Mouse (Mus musculus): ENCODE measurements around the gene Pcdh7. TPM values are rescaled to one million over a fixed set of nuclear protein-coding genes. Genes with fewer than 3 reads are reported as not detected.

Pcdh7 gene
- polyA plus RNA-seq, 1 experiment from 2014 or later = 14.0 TPM

- H3K36me3 ChIP-seq (ENCODE audit: control insufficient read depth, insufficient read depth, low read length) = no peaks in the 10 kb centered on the region
- H3K4me3 ChIP-seq (ENCODE audit: low read depth, low read length) = no peak overlapping the region
- no peaks in the 10 kb centered on the region for H3K9me3 ChIP-seq (ENCODE audit: control insufficient read depth, low read length)
- H3K4me1 ChIP-seq (ENCODE audit: control insufficient read depth, insufficient read depth, low read length) = no peaks in the 10 kb centered on the region
- no peaks in the 10 kb centered on the region for H3K27me3 ChIP-seq (replicated peaks; ENCODE audit: control insufficient read depth, insufficient read depth, low read length)
- WGBS = 83% methylated on average over 3 of the region's 3 CpGs
- no peak overlapping the region for H3K27ac ChIP-seq (replicated peaks; ENCODE audit: low read depth, low read length)
- DNase-seq (ENCODE audit: low spot score) (peak; percentile 39), ATAC-seq (ENCODE audit: low read depth) (no peak)
- no peak overlapping the region for H3K9ac ChIP-seq (ENCODE audit: low read depth, low read length)
- H3K4me2 ChIP-seq (ENCODE audit: low read depth, low read length) = no peak overlapping the region
Measured at GRCm38 (mm10) chr5:57803108-57803507, 85.3 kb downstream of the Pcdh7 start.

- Histone ChIP-seq H3K4me2 (ENCODE audit: low read depth, low read length) (no peak overlapping the region), H3K27me3 (replicated peaks; ENCODE audit: control insufficient read depth, insufficient read depth, low read length) (no peaks in the 10 kb centered on the region), H3K36me3 (ENCODE audit: control insufficient read depth, insufficient read depth, low read length) (no peaks in the 10 kb centered on the region), H3K9me3 (ENCODE audit: control insufficient read depth, low read length) (no peaks in the 10 kb centered on the region), H3K4me3 (ENCODE audit: low read depth, low read length) (no peak overlapping the region), H3K4me1 (ENCODE audit: control insufficient read depth, insufficient read depth, low read length) (no peaks in the 10 kb centered on the region), H3K9ac (ENCODE audit: low read depth, low read length) (no peak overlapping the region), H3K27ac (replicated peaks; ENCODE audit: low read depth, low read length) (no peak overlapping the region)
- DNase-seq (ENCODE audit: low spot score) (no peak), ATAC-seq (ENCODE audit: low read depth) (no peak)
- WGBS = 77% methylated on average over 5 of the region's 5 CpGs
Measured at GRCm38 (mm10) chr5:57803890-57804289, 86.1 kb downstream of the Pcdh7 start.

- no peak overlapping the region for H3K4me3 ChIP-seq (ENCODE audit: low read depth, low read length)
- WGBS = 65% methylated on average over 2 of the region's 2 CpGs
- no peak for ATAC-seq (ENCODE audit: low read depth)
Measured at GRCm38 (mm10) chr5:57807350-57807749, 89.6 kb downstream of the Pcdh7 start.

GRCm38 (mm10) chr5:57810641-57811040 is 92.9 kb downstream of the Pcdh7 start:
- Histone ChIP-seq H3K27ac (replicated peaks; ENCODE audit: low read depth, low read length) (no peak overlapping the region), H3K4me2 (ENCODE audit: low read depth, low read length) (no peak overlapping the region), H3K4me1 (ENCODE audit: control insufficient read depth, insufficient read depth, low read length) (peaks cover 8% of the 10 kb centered on the region), H3K27me3 (replicated peaks; ENCODE audit: control insufficient read depth, insufficient read depth, low read length) (no peaks in the 10 kb centered on the region), H3K9ac (ENCODE audit: low read depth, low read length) (no peak overlapping the region), H3K4me3 (ENCODE audit: low read depth, low read length) (no peak overlapping the region), H3K36me3 (ENCODE audit: control insufficient read depth, insufficient read depth, low read length) (no peaks in the 10 kb centered on the region), H3K9me3 (ENCODE audit: control insufficient read depth, low read length) (no peaks in the 10 kb centered on the region)
- DNase-seq (ENCODE audit: low spot score) = peak; percentile 53
- WGBS = 21% methylated on average over 1 of the region's 1 CpGs
- no peak for ATAC-seq (ENCODE audit: low read depth)

More at GRCm38 (mm10) chr5:57807350-57807749, 89.6 kb downstream of the Pcdh7 start:
- no peak overlapping the region for H3K4me2 ChIP-seq (ENCODE audit: low read depth, low read length)
- no peak overlapping the region for H3K9ac ChIP-seq (ENCODE audit: low read depth, low read length)
- H3K9me3 ChIP-seq (ENCODE audit: control insufficient read depth, low read length) = no peaks in the 10 kb centered on the region
- no peaks in the 10 kb centered on the region for H3K27me3 ChIP-seq (replicated peaks; ENCODE audit: control insufficient read depth, insufficient read depth, low read length)
- H3K27ac ChIP-seq (replicated peaks; ENCODE audit: low read depth, low read length) = no peak overlapping the region
- peaks cover 8% of the 10 kb centered on the region for H3K4me1 ChIP-seq (ENCODE audit: control insufficient read depth, insufficient read depth, low read length)
- DNase-seq (ENCODE audit: low spot score) = peak; percentile 14
- H3K36me3 ChIP-seq (ENCODE audit: control insufficient read depth, insufficient read depth, low read length) = no peaks in the 10 kb centered on the region

- H3K4me3 ChIP-seq (ENCODE audit: low read depth, low read length) = no peak overlapping the region
- H3K9me3 ChIP-seq (ENCODE audit: control insufficient read depth, low read length) = no peaks in the 10 kb centered on the region
- DNase-seq (ENCODE audit: low spot score) (peak; percentile 32), ATAC-seq (ENCODE audit: low read depth) (0 out of 2 replicates have a peak, but pooled peaks have one; percentile 55)
- H3K36me3 ChIP-seq (ENCODE audit: control insufficient read depth, insufficient read depth, low read length) = no peaks in the 10 kb centered on the region
- no peak overlapping the region for H3K27ac ChIP-seq (replicated peaks; ENCODE audit: low read depth, low read length)
- no peak overlapping the region for H3K4me2 ChIP-seq (ENCODE audit: low read depth, low read length)
- no peaks in the 10 kb centered on the region for H3K27me3 ChIP-seq (replicated peaks; ENCODE audit: control insufficient read depth, insufficient read depth, low read length)
- H3K4me1 ChIP-seq (ENCODE audit: control insufficient read depth, insufficient read depth, low read length) = no peaks in the 10 kb centered on the region; the same call in 1 of the 2 replicates
- 58% methylated on average over 5 of the region's 5 CpGs for WGBS
- H3K9ac ChIP-seq (ENCODE audit: low read depth, low read length) = no peak overlapping the region
Measured at GRCm38 (mm10) chr5:57815964-57816589, 98.3 kb downstream of the Pcdh7 start.

- WGBS = 78% methylated on average over 2 of the region's 2 CpGs
- no peak overlapping the region for H3K9ac ChIP-seq (ENCODE audit: low read depth, low read length)
- no peak overlapping the region for H3K27ac ChIP-seq (replicated peaks; ENCODE audit: low read depth, low read length)
- H3K36me3 ChIP-seq (ENCODE audit: control insufficient read depth, insufficient read depth, low read length) = no peaks in the 10 kb centered on the region
- DNase-seq (ENCODE audit: low spot score) = no peak
- H3K9me3 ChIP-seq (ENCODE audit: control insufficient read depth, low read length) = no peaks in the 10 kb centered on the region
- no peaks in the 10 kb centered on the region for H3K27me3 ChIP-seq (replicated peaks; ENCODE audit: control insufficient read depth, insufficient read depth, low read length)
- H3K4me2 ChIP-seq (ENCODE audit: low read depth, low read length) = no peak overlapping the region
- 0 out of 2 replicates have a peak, but pooled peaks cover 5% of the 10 kb centered on the region for H3K4me1 ChIP-seq (ENCODE audit: control insufficient read depth, insufficient read depth, low read length)
- no peak overlapping the region for H3K4me3 ChIP-seq (ENCODE audit: low read depth, low read length)
- ATAC-seq (ENCODE audit: low read depth) = no peak
Measured at GRCm38 (mm10) chr5:57819788-57820187, 102.0 kb downstream of the Pcdh7 start.

GRCm38 (mm10) chr5:57821099-57821498 is 103.3 kb downstream of the Pcdh7 start:
- WGBS = 82% methylated on average over 8 of the region's 8 CpGs
- ATAC-seq (ENCODE audit: low read depth) = no peak
- Histone ChIP-seq H3K9ac (ENCODE audit: low read depth, low read length) (no peak overlapping the region), H3K36me3 (ENCODE audit: control insufficient read depth, insufficient read depth, low read length) (no peaks in the 10 kb centered on the region), H3K4me1 (ENCODE audit: control insufficient read depth, insufficient read depth, low read length) (0 out of 2 replicates have a peak, but pooled peaks cover 5% of the 10 kb centered on the region), H3K4me2 (ENCODE audit: low read depth, low read length) (no peak overlapping the region), H3K27me3 (replicated peaks; ENCODE audit: control insufficient read depth, insufficient read depth, low read length) (no peaks in the 10 kb centered on the region), H3K4me3 (ENCODE audit: low read depth, low read length) (no peak overlapping the region), H3K9me3 (ENCODE audit: control insufficient read depth, low read length) (no peaks in the 10 kb centered on the region), H3K27ac (replicated peaks; ENCODE audit: low read depth, low read length) (no peak overlapping the region)
- no peak for DNase-seq (ENCODE audit: low spot score)

GRCm38 (mm10) chr5:57828437-57828836 is 110.7 kb downstream of the Pcdh7 start:
- Histone ChIP-seq H3K9me3 (ENCODE audit: control insufficient read depth, low read length) (no peaks in the 10 kb centered on the region), H3K4me1 (ENCODE audit: control insufficient read depth, insufficient read depth, low read length) (no peaks in the 10 kb centered on the region), H3K27ac (replicated peaks; ENCODE audit: low read depth, low read length) (no peak overlapping the region), H3K9ac (ENCODE audit: low read depth, low read length) (no peak overlapping the region), H3K36me3 (ENCODE audit: control insufficient read depth, insufficient read depth, low read length) (no peaks in the 10 kb centered on the region), H3K27me3 (replicated peaks; ENCODE audit: control insufficient read depth, insufficient read depth, low read length) (no peaks in the 10 kb centered on the region), H3K4me3 (ENCODE audit: low read depth, low read length) (no peak overlapping the region), H3K4me2 (ENCODE audit: low read depth, low read length) (no peak overlapping the region)
- DNase-seq (ENCODE audit: low spot score) (no peak), ATAC-seq (ENCODE audit: low read depth) (no peak)
- 93% methylated on average over 3 of the region's 3 CpGs for WGBS

- 55% methylated on average over 2 of the region's 2 CpGs for WGBS
- Histone ChIP-seq H3K9ac (ENCODE audit: low read depth, low read length) (no peak overlapping the region), H3K4me2 (ENCODE audit: low read depth, low read length) (no peak overlapping the region), H3K36me3 (ENCODE audit: control insufficient read depth, insufficient read depth, low read length) (no peaks in the 10 kb centered on the region), H3K27me3 (replicated peaks; ENCODE audit: control insufficient read depth, insufficient read depth, low read length) (no peaks in the 10 kb centered on the region), H3K4me3 (ENCODE audit: low read depth, low read length) (no peak overlapping the region), H3K9me3 (ENCODE audit: control insufficient read depth, low read length) (no peaks in the 10 kb centered on the region), H3K27ac (replicated peaks; ENCODE audit: low read depth, low read length) (no peak overlapping the region), H3K4me1 (ENCODE audit: control insufficient read depth, insufficient read depth, low read length) (peaks cover 3% of the 10 kb centered on the region; the same call in 1 of the 2 replicates)
- no peak for ATAC-seq (ENCODE audit: low read depth)
- DNase-seq (ENCODE audit: low spot score) = no peak
Measured at GRCm38 (mm10) chr5:57837150-57837549, 119.4 kb downstream of the Pcdh7 start.

All from embryonic facial prominence, embryonic 14.5 days (tissue).